Mouse (Mus musculus) neural tube, embryonic 13.5 days (tissue): Measurements from ENCODE around the gene Nepn. TPM values are rescaled to one million over a fixed set of nuclear protein-coding genes. Genes with fewer than 3 reads are reported as not detected.
"Not testable (repeated sequence)": the region's sequence is repeated elsewhere in the genome, so short reads cannot be mapped to it uniquely, and the experiment has no call there.

ENCODE experiments used
- ATAC-seq: fragments of 200-750 bp; cut with Nextera tagmentation; 2 replicates; pipeline ENCODE4 v1.8.0; 2017; ENCODE audit warnings: low read depth, mild to moderate bottlenecking, moderate TSS enrichment, moderate library complexity
- H3K27ac ChIP-seq: fragments of 300-500 bp; sonication (generic); replicated peaks from 2 replicates; pipeline ENCODE4 v1.5.1; 2015; ENCODE audit warnings: moderate library complexity, mild to moderate bottlenecking, inconsistent platforms
- H3K27me3 ChIP-seq: fragments of 300-500 bp; sonication (generic); 2 replicates; pipeline ENCODE4 v1.6.1; 2015; ENCODE audit warnings: mild to moderate bottlenecking, inconsistent platforms
- H3K36me3 ChIP-seq: fragments of 300-500 bp; sonication (generic); 2 replicates; pipeline ENCODE4 v1.6.1; 2015; ENCODE audit warnings: mild to moderate bottlenecking, inconsistent platforms
- H3K4me1 ChIP-seq: fragments of 300-500 bp; sonication (generic); replicated peaks from 2 replicates; pipeline ENCODE4 v1.6.1; 2015; ENCODE audit warnings: inconsistent platforms
- H3K4me2 ChIP-seq: fragments of 300-500 bp; sonication (generic); 2 replicates; pipeline ENCODE4 v1.6.1; 2015; ENCODE audit warnings: inconsistent platforms, mild to moderate bottlenecking, moderate library complexity
- H3K4me3 ChIP-seq: fragments of 300-500 bp; sonication (generic); 2 replicates; pipeline ENCODE4 v1.5.1; 2015; ENCODE audit warnings: mild to moderate bottlenecking, inconsistent platforms
- H3K9ac ChIP-seq: fragments of 300-500 bp; sonication (generic); 2 replicates; pipeline ENCODE4 v1.6.1; 2015; ENCODE audit warnings: moderate library complexity, mild to moderate bottlenecking, inconsistent platforms
- H3K9me3 ChIP-seq: fragments of 300-500 bp; sonication (generic); 2 replicates; pipeline ENCODE4 v1.6.1; 2016; ENCODE audit warnings: inconsistent platforms
- WGBS: fragments of 180-500 bp; shearing (Covaris S2); methylation state at CpG from one replicate; pipeline ENCODE4 v1.1.7; 2015; 5-methylcytosine and 5-hydroxymethylcytosine counted together
- polyA plus RNA-seq: library from polyadenylated mRNA; unstranded; fragments of >200 nt; fragmentation: Nextera tagmentation; extraction: Ambion mirVana; gene quantifications from 2 replicates; pipeline ENCODE4 v1.2.1, GENCODE M21; 2015

Nepn gene
- not detected in 2 replicates for polyA plus RNA-seq

GRCm38 (mm10) chr10:52388922-52389430 lies at the start of gene Nepn:
Gene Nepn (plus strand): TSS chr10:52388972.
- Histone ChIP-seq H3K9me3 (no peaks in the 10 kb centered on the region), H3K4me3 (no peak within 1 kb of the TSS), H3K27me3 (no peaks in the 10 kb centered on the region), H3K27ac (no peak within 1 kb of the TSS), H3K4me2 (no peak within 1 kb of the TSS), H3K4me1 (peaks cover 7% of the 10 kb centered on the region), H3K9ac (no peak within 1 kb of the TSS), H3K36me3 (no peaks in the 10 kb centered on the region)
- no peak for ATAC-seq
- 82% methylated on average over 5 of the region's 5 CpGs for WGBS

- not testable (repeated sequence) for H3K27ac ChIP-seq, H3K9ac ChIP-seq, ATAC-seq, H3K9me3 ChIP-seq, H3K4me2 ChIP-seq, H3K4me1 ChIP-seq, H3K27me3 ChIP-seq, H3K4me3 ChIP-seq
- WGBS: 91% methylated on average over 4 of the region's 4 CpGs
- peaks cover 77% of the 10 kb centered on the region for H3K36me3 ChIP-seq
Observed at GRCm38 (mm10) chr10:52343324-52343723, 45.4 kb upstream of the Nepn start.

DNA sequence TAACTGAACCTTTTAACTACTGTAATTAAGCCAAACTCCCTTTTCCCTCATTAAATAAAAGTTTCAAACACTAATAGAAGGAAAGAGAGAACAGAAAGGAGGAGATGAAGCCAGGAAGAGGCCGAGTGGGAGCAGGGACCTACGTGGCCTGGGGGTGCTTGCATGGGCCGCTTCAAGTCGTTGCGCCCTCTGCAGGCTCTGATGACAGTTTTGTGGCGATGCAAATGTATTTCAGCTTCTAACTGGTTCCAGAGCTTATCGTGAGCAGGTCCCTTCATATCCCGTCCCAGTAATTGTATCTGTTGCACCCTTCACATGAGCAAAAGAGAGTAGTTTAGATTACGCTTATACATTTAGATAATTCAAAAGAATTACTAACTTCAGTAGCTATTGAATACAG lies 35.6 kb upstream of the Nepn start:
- no peak overlapping the region for H3K4me2 ChIP-seq
- peaks cover 64% of the 10 kb centered on the region for H3K36me3 ChIP-seq
- 73% methylated on average over 9 of the region's 9 CpGs for WGBS
- no peaks in the 10 kb centered on the region for H3K9me3 ChIP-seq
- no peak overlapping the region for H3K27ac ChIP-seq
- no peaks in the 10 kb centered on the region for H3K4me1 ChIP-seq
- no peak overlapping the region for H3K4me3 ChIP-seq
- ATAC-seq: no peak
- no peak overlapping the region for H3K9ac ChIP-seq
- H3K27me3 ChIP-seq: no peaks in the 10 kb centered on the region

- Histone ChIP-seq H3K27ac (no peak within 1 kb of the TSS), H3K9ac (no peak within 1 kb of the TSS), H3K4me2 (no peak within 1 kb of the TSS), H3K36me3 (peaks cover 24% of the 10 kb centered on the region), H3K27me3 (no peaks in the 10 kb centered on the region), H3K9me3 (no peaks in the 10 kb centered on the region), H3K4me1 (no peaks in the 10 kb centered on the region), H3K4me3 (no peak within 1 kb of the TSS)
- ATAC-seq: no peak
- WGBS: 94% methylated on average over 2 of the region's 2 CpGs
Observed at GRCm38 (mm10) chr10:52358467-52358866, 30.3 kb upstream of the Nepn start, which contains the start of gene Gm26741. Gene Gm26741 (plus strand): TSS chr10:52358767.

DNA sequence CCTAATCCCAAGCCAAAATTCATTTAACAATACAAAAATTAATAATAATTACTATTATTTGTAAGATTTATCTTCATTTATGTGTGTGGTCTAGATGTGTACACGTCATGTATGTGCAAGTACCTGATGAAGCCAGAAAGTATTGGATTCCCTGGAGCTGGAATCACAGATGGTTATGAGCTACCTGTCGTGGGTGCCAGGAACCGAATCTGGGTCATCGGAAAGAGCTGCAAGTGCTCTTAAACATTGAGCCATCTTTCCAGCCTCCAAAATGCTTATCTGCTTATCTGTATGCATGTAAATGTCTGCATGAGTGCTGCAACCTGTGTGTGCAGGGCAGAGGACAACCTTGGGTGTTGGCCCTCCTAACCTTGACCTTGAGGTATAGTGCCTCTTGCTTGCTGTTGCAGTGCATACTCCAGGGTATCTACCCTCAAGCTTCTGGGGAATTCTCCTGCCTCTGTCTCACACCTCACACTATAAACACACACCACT lies 28.5 kb upstream of the Nepn start:
- Histone ChIP-seq H3K27ac (no peak overlapping the region), H3K4me2 (no peak overlapping the region), H3K4me3 (no peak overlapping the region), H3K4me1 (no peaks in the 10 kb centered on the region), H3K27me3 (no peaks in the 10 kb centered on the region), H3K36me3 (peaks cover 14% of the 10 kb centered on the region; the same call in 1 of the 2 replicates), H3K9ac (no peak overlapping the region), H3K9me3 (no peaks in the 10 kb centered on the region)
- no peak for ATAC-seq
- 97% methylated on average over 4 of the region's 4 CpGs for WGBS

- Histone ChIP-seq H3K4me1 (no peaks in the 10 kb centered on the region), H3K4me2 (no peak overlapping the region), H3K9me3 (no peaks in the 10 kb centered on the region), H3K4me3 (no peak overlapping the region), H3K27me3 (no peaks in the 10 kb centered on the region), H3K9ac (no peak overlapping the region), H3K27ac (no peak overlapping the region), H3K36me3 (peaks cover 8% of the 10 kb centered on the region; the same call in 1 of the 2 replicates)
- ATAC-seq: no peak
- WGBS: 93% methylated on average over 9 of the region's 9 CpGs
Observed at GRCm38 (mm10) chr10:52360862-52361609, 27.7 kb upstream of the Nepn start.

DNA sequence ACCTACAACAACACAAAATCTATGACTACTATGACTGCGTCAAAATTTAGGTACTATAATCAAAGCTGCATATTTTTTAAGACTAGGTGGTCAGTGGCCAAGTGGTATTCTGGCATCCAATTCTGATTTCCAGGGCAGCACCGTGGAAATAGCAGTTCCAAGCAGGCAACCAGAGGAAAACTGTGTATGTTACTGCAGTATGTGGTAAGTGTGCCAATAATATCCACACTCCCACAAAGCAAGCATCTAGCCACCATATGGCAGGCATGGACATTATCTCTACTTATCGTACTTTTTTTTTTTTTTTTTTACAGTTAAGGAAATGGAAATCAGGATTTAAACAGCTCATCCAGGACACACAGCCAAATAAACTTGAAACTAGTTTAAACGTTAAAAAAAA lies 20.4 kb upstream of the Nepn start:
- Histone ChIP-seq H3K9me3 (no peaks in the 10 kb centered on the region), H3K36me3 (no peaks in the 10 kb centered on the region), H3K4me2 (no peak overlapping the region), H3K4me1 (no peaks in the 10 kb centered on the region), H3K27me3 (no peaks in the 10 kb centered on the region), H3K4me3 (no peak overlapping the region), H3K27ac (no peak overlapping the region), H3K9ac (no peak overlapping the region)
- ATAC-seq: no peak
- WGBS: 91% methylated on average over 4 of the region's 4 CpGs

DNA sequence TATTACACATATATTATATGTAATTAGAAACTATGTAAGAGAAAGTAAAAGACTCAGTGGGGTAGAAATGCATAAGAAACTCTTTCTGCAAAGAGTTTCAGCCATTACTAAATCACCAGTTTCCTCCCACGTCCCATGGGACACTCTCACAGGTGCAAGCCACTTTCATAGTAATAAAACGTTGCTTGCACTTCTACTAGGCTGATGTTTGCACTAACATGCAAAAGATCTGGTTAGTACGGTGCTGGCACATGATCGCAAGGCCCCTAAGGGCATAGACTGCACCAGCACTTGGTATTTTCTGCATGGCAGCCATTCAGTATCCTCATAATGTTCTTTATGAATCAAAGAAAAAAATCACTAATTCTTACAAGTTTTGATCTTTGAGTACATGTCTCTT lies 14.9 kb upstream of the Nepn start:
- H3K36me3 ChIP-seq: no peaks in the 10 kb centered on the region
- H3K27ac ChIP-seq: no peak overlapping the region
- 72% methylated on average over 4 of the region's 4 CpGs for WGBS
- no peak overlapping the region for H3K4me3 ChIP-seq
- no peaks in the 10 kb centered on the region for H3K27me3 ChIP-seq
- no peaks in the 10 kb centered on the region for H3K9me3 ChIP-seq
- no peak for ATAC-seq
- peaks cover 23% of the 10 kb centered on the region for H3K4me1 ChIP-seq
- H3K9ac ChIP-seq: no peak overlapping the region
- H3K4me2 ChIP-seq: no peak overlapping the region

DNA sequence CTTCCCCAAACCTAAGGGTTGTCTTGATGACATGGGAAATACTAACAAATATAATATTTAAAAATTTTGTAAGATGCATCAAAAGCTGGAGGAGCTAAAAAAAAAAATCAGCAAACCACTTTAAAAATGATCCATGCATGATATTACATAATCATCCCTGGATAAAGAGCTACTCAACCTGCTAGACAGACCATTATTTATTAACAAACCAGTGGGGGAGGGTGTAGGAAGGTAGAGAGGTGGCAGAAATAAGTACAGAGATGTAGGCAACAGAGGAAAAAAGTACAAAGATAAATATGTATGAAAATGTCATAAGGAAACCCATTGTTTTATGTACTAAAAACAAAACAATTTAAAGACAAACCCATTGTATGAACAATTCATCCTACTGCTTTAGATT lies 14.1 kb upstream of the Nepn start:
- no peaks in the 10 kb centered on the region for H3K36me3 ChIP-seq
- H3K4me3 ChIP-seq: no peak overlapping the region
- H3K9ac ChIP-seq: no peak overlapping the region
- no peaks in the 10 kb centered on the region for H3K27me3 ChIP-seq
- no peaks in the 10 kb centered on the region for H3K9me3 ChIP-seq
- H3K4me2 ChIP-seq: no peak overlapping the region
- no peak overlapping the region for H3K27ac ChIP-seq
- H3K4me1 ChIP-seq: peaks cover 31% of the 10 kb centered on the region
- no peak for ATAC-seq

- H3K4me2 ChIP-seq: no peak overlapping the region
- H3K27me3 ChIP-seq: no peaks in the 10 kb centered on the region
- no peak overlapping the region for H3K27ac ChIP-seq
- WGBS: 93% methylated on average over 2 of the region's 2 CpGs
- H3K9ac ChIP-seq: no peak overlapping the region
- H3K36me3 ChIP-seq: no peaks in the 10 kb centered on the region
- no peaks in the 10 kb centered on the region for H3K9me3 ChIP-seq
- H3K4me3 ChIP-seq: no peak overlapping the region
- no peak for ATAC-seq
- H3K4me1 ChIP-seq: peaks cover 41% of the 10 kb centered on the region
Observed at GRCm38 (mm10) chr10:52376422-52376821, 12.3 kb upstream of the Nepn start.

- no peaks in the 10 kb centered on the region for H3K9me3 ChIP-seq
- 93% methylated on average over 2 of the region's 2 CpGs for WGBS
- ATAC-seq: no peak
Observed at GRCm38 (mm10) chr10:52377813-52378212, 11.0 kb upstream of the Nepn start.

GRCm38 (mm10) chr10:52381321-52381801 lies 7.4 kb upstream of the Nepn start:
- Histone ChIP-seq H3K4me3 (peak overlapping the region; percentile 87), H3K9me3 (no peaks in the 10 kb centered on the region), H3K27me3 (no peaks in the 10 kb centered on the region), H3K36me3 (no peaks in the 10 kb centered on the region), H3K27ac (peak overlapping the region; percentile 98), H3K4me2 (peak overlapping the region; percentile 77), H3K4me1 (peaks cover 53% of the 10 kb centered on the region), H3K9ac (peak overlapping the region; percentile 91)
- WGBS: 0% methylated on average over 19 of the region's 19 CpGs
- peak; percentile 69 for ATAC-seq

More at GRCm38 (mm10) chr10:52377813-52378212, 11.0 kb upstream of the Nepn start:
- H3K27me3 ChIP-seq: no peaks in the 10 kb centered on the region
- H3K4me1 ChIP-seq: peaks cover 45% of the 10 kb centered on the region
- H3K36me3 ChIP-seq: no peaks in the 10 kb centered on the region
- H3K27ac ChIP-seq: no peak overlapping the region
- no peak overlapping the region for H3K9ac ChIP-seq
- no peak overlapping the region for H3K4me2 ChIP-seq
- H3K4me3 ChIP-seq: no peak overlapping the region
